Mouse (Mus musculus) urinary bladder, adult 2 months (tissue): ENCODE data around the gene Ak9. TPM values are rescaled to one million over a fixed set of nuclear protein-coding genes. Genes with fewer than 3 reads are reported as not detected.

Source experiments
- DNase-seq: peaks from one replicate; pipeline ENCODE4 v3.0.0; 2022; ENCODE audit warnings: low spot score
- polyA plus RNA-seq: library from polyadenylated mRNA; depleted of rRNA; stranded (reverse); fragments of >200 nt; gene quantifications from 2 replicates; pipeline ENCODE4 v1.2.3, GENCODE M21; 2012; rRNA removed

The Ak9 gene
- polyA plus RNA-seq = 0.01 TPM in 1 of 2 replicates, not detected in the other

- DNase-seq = peak; percentile 39
Observed at GRCm38 (mm10) chr10:41303639-41304444, at the start of gene Ak9. Gene Ak9 (plus strand): TSS chr10:41303980.

- no peak for DNase-seq
Observed at GRCm38 (mm10) chr10:41260243-41261006, 43.4 kb upstream of the Ak9 start.

- DNase-seq = no peak
Observed at GRCm38 (mm10) chr10:41261218-41261617, 42.6 kb upstream of the Ak9 start.

GRCm38 (mm10) chr10:41261889-41262288, 41.9 kb upstream of the Ak9 start:
- no peak for DNase-seq

GRCm38 (mm10) chr10:41271860-41272259, 31.9 kb upstream of the Ak9 start:
- DNase-seq = no peak

- DNase-seq = no peak
Observed at GRCm38 (mm10) chr10:41274871-41275270, 28.9 kb upstream of the Ak9 start.

GRCm38 (mm10) chr10:41278808-41279207, 25.0 kb upstream of the Ak9 start:
- DNase-seq = no peak

GRCm38 (mm10) chr10:41280177-41280576, 23.6 kb upstream of the Ak9 start:
- DNase-seq = no peak

GRCm38 (mm10) chr10:41280796-41281195, 23.0 kb upstream of the Ak9 start:
- DNase-seq = no peak

GRCm38 (mm10) chr10:41282086-41282485, 21.7 kb upstream of the Ak9 start:
- no peak for DNase-seq

GRCm38 (mm10) chr10:41287618-41288017, 16.2 kb upstream of the Ak9 start:
- DNase-seq = no peak

GRCm38 (mm10) chr10:41288074-41288473, 15.7 kb upstream of the Ak9 start:
- no peak for DNase-seq

GRCm38 (mm10) chr10:41288771-41289415, 14.9 kb upstream of the Ak9 start:
- peak; percentile 40 for DNase-seq

- DNase-seq = no peak
Observed at GRCm38 (mm10) chr10:41291021-41291420, 12.8 kb upstream of the Ak9 start.

- no peak for DNase-seq
Observed at GRCm38 (mm10) chr10:41293019-41293418, 10.8 kb upstream of the Ak9 start.

GRCm38 (mm10) chr10:41294734-41295133, 9.0 kb upstream of the Ak9 start:
- DNase-seq = no peak

- no peak for DNase-seq
Observed at GRCm38 (mm10) chr10:41295145-41295544, 8.6 kb upstream of the Ak9 start.

GRCm38 (mm10) chr10:41300161-41300560, 3.6 kb upstream of the Ak9 start:
- DNase-seq = no peak

GRCm38 (mm10) chr10:41302689-41303431, 920 bp upstream of the Ak9 start, which contains the start of gene Fig4:
Gene Fig4 (minus strand): TSS chr10:41303260.
- DNase-seq = peak; percentile 62

GRCm38 (mm10) chr10:41304961-41305455, 1.2 kb downstream of the Ak9 start:
- DNase-seq = no peak

- no peak for DNase-seq
Observed at GRCm38 (mm10) chr10:41308205-41308604, 4.4 kb downstream of the Ak9 start.
